Mouse (Mus musculus) cerebellum, adult 2 months (tissue): ENCODE measurements around the gene Degs2.

Experiments
- CTCF ChIP-seq: fragments of 200-500 bp; IDR thresholded peaks from 2 replicates; pipeline ENCODE4 v1.5.1; 2011; ENCODE audit warnings: low read depth, mild to moderate bottlenecking, control low read depth, low read length, moderate library complexity, borderline replicate concordance; ENCODE audit not compliant: insufficient read depth
- POLR2A ChIP-seq: fragments of 200-500 bp; IDR thresholded peaks from 2 replicates; pipeline ENCODE4 v1.6.1; 2011; ENCODE audit warnings: low read length, control low read depth, borderline replicate concordance; ENCODE audit not compliant: insufficient read depth

DNA sequence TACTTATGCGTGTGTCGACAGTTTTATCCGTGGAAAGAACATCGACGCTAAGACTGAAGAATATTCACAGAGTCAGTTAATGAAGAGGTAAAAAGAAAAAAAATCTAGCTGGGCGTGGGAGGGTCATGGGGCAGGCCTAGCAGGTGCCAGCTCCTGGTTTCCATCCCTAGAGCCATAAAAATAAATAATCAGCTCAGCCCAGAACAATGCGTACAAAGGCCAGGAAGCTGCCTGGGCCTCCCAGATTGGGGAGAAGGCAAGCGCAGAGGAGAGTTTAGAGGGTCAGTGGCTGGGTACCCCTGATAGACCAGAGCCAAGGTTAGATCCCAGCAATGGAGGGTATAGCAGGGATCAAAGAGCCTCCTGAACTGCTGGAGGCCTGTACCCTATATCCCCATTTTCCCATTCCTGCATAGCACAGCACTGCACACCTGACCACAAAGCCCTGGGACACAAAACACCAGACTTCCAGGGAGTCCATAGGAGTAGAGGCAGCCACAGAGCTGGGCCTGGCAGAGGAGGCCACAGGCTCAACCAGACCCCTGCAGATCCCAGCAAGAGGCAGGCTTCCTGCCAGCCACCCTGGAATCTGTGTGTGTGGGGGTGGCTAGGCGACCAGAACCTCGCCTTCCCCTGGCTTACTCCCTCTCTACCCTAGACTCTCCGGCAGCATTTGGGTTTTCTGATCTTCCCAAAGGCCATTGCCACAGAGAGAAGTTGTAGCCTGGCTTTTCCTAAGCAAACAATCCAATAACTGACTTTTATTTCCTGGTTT is 3.2 kb downstream of the Degs2 start:
- TF ChIP-seq POLR2A (no peak), CTCF (no peak)
